ENCODE assay signal across 9 mouse cellular contexts in the genomic region with DNA sequence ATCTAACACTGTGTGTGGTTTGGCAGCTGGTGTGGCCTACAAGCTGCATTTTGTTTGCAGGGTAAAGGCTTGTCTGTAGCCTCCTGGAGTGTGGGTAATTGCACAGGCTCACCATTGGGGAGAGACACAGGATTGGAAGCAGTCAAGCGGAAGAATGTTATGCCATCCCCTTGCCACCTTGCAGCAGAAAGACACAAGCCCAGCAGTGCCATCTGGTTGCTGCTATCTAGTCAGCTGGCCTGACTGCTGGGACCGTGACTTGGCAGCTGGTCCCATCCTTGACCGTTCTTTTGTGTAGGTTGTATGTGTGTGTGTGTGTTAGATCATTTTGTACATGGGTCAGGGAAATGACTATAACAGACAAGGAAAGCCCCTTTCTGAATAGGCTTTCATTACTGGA. TPM values are rescaled to one million over a fixed set of nuclear protein-coding genes. Genes with fewer than 3 reads are reported as not detected.
A peak's percentile ranks its signal among the peaks of the same experiment; 100 is the strongest.
DNase-seq lines count a peak whose midpoint lies in the region; ATAC-seq and TF ChIP-seq lines count a peak whose summit lies in the region.
"Had no signal": no experiment of that assay in that cellular context is flagged by ENCODE, and none has a peak within 500 bp of the region (broad histone marks: within the 10 kb centered on the region; RNA-seq: fewer than 3 reads in every experiment).

No protein-coding gene starts in this region.

- 29% methylated on average over 3 of the region's 3 CpGs for WGBS in neural tube, embryonic 14.5 days
- WGBS in lung, postnatal 0 days, result 91% methylated on average over 3 of the region's 3 CpGs

- H3K36me3 ChIP-seq in neural tube, embryonic 14.5 days (ENCODE audit: control insufficient read depth, insufficient read depth, low read length), result peaks cover 36% of the 10 kb centered on the region
- H3K36me3 ChIP-seq in lung, postnatal 0 days (ENCODE audit: insufficient read depth, low read length), result peaks cover 21% of the 10 kb centered on the region; the same call in 1 of the 2 replicates

- DNase-seq in cerebellum, adult 11 months, result peak; percentile 75
- peak; percentile 21 for DNase-seq in layer of hippocampus, adult 9-10 months (ENCODE audit: low spot score)
- no peak for DNase-seq in lung, postnatal 0 days (ENCODE audit: low spot score)
- no peak for DNase-seq in thymus, postnatal 4 days
- no peak for DNase-seq in gastrocnemius, adult 2 months
- DNase-seq in B cell, adult 2 months, result no peak

- intact Hi-C loops in gastrocnemius, adult 2 months (cut with DNase I), result no loop called here

- H3K4me3 ChIP-seq in cortical plate, adult 2 months (ENCODE audit: insufficient read depth, low read length), result no peak overlapping the region
- no peak overlapping the region for H3K4me3 ChIP-seq in neural tube, embryonic 14.5 days (ENCODE audit: low read depth, low read length)
- H3K4me3 ChIP-seq in lung, postnatal 0 days (ENCODE audit: low read depth, low read length), result no peak overlapping the region
- H3K4me3 ChIP-seq in gastrocnemius, adult 2 months, result no peak overlapping the region
- H3K4me3 ChIP-seq: erythroblast, embryonic 14.5 days had no signal

- no peak overlapping the region for H3K9ac ChIP-seq in neural tube, embryonic 14.5 days (replicated peaks; ENCODE audit: low read depth, low read length)
- H3K9ac ChIP-seq in lung, postnatal 0 days (replicated peaks; ENCODE audit: low read depth), result no peak overlapping the region

- no peaks in the 10 kb centered on the region for H3K9me3 ChIP-seq in neural tube, embryonic 14.5 days (ENCODE audit: control insufficient read depth, low read length)
- no peaks in the 10 kb centered on the region for H3K9me3 ChIP-seq in lung, postnatal 0 days (ENCODE audit: low read length)

- H3K4me2 ChIP-seq in neural tube, embryonic 14.5 days (ENCODE audit: low read depth, low read length), result no peak overlapping the region
- no peak overlapping the region for H3K4me2 ChIP-seq in lung, postnatal 0 days (replicated peaks; ENCODE audit: low read depth, low read length)

- TF ChIP-seq CTCF in cortical plate, adult 2 months (IDR thresholded peaks at IDR 0.05; ENCODE audit: extremely low read depth, insufficient read depth, low read length), result 0 out of 2 replicates have a peak, but pooled peaks have one; percentile 17
- TF ChIP-seq CTCF in lung, postnatal 0 days (IDR thresholded peaks at IDR 0.05), result no peak
- no peak for TF ChIP-seq CTCF in gastrocnemius, adult 2 months (IDR thresholded peaks at IDR 0.05)

- peaks cover 5% of the 10 kb centered on the region for H3K4me1 ChIP-seq in cortical plate, adult 2 months (ENCODE audit: control insufficient read depth, insufficient read depth, low read length)
- H3K4me1 ChIP-seq in neural tube, embryonic 14.5 days (ENCODE audit: control insufficient read depth, insufficient read depth, low read length), result peaks cover 14% of the 10 kb centered on the region; the same call in 1 of the 2 replicates
- H3K4me1 ChIP-seq in lung, postnatal 0 days (ENCODE audit: insufficient read depth, low read depth, low read length), result no peaks in the 10 kb centered on the region

- ATAC-seq in neural tube, embryonic 14.5 days (ENCODE audit: low read depth), result peak; percentile 92
- ATAC-seq in lung, postnatal 0 days, result no peak

- no peak for TF ChIP-seq POLR2A in cortical plate, adult 2 months (IDR thresholded peaks at IDR 0.05; ENCODE audit: extremely low read depth, insufficient read depth, low read length)

- no peak overlapping the region for H3K27ac ChIP-seq in cortical plate, adult 2 months (ENCODE audit: insufficient read depth, low read length)
- H3K27ac ChIP-seq in neural tube, embryonic 14.5 days (ENCODE audit: low read depth, low read length), result peak overlapping the region; percentile 60
- no peak overlapping the region for H3K27ac ChIP-seq in lung, postnatal 0 days (ENCODE audit: low read length)
- no peak overlapping the region for H3K27ac ChIP-seq in gastrocnemius, adult 2 months

- no peak for TF ChIP-seq EP300 in lung, postnatal 0 days (IDR thresholded peaks at IDR 0.05)

- H3K27me3 ChIP-seq in neural tube, embryonic 14.5 days (ENCODE audit: control insufficient read depth, insufficient read depth, low read length), result no peaks in the 10 kb centered on the region
- H3K27me3 ChIP-seq in lung, postnatal 0 days (replicated peaks; ENCODE audit: insufficient read depth, low read length), result no peaks in the 10 kb centered on the region

RNA-seq across cellular contexts. Expression of a gene that starts 33.9 kb away (rescaled TPM):
- 172 and 178 TPM in 2 replicates for polyA plus RNA-seq in cortical plate, adult 2 months (2012; rRNA removed)
- 229 and 268 TPM in 2 replicates for polyA plus RNA-seq in neural tube, embryonic 14.5 days (2014; fragmentation: Nextera tagmentation; extraction: Ambion mirVana)
- polyA plus RNA-seq in lung, postnatal 0 days (2015; fragmentation: Nextera tagmentation; extraction: Ambion mirVana), result 76.6 and 83.9 TPM in 2 replicates
- total RNA-seq in gastrocnemius, adult 2 months (2021), result 10 to 100 TPM; 40.1 to 49.3 TPM

Comparison
In these comparisons a context has a peak if more than half of its experiments do, and no peak if none do; other contexts are left out.
1. DNase-seq: peak in cerebellum, adult 11 months (single experiment) and layer of hippocampus, adult 9-10 months (single experiment); none in lung, postnatal 0 days (single experiment), thymus, postnatal 4 days (single experiment), gastrocnemius, adult 2 months (single experiment) and B cell, adult 2 months (0 of 2).